ENCODE assay signal across 17 mouse cellular contexts in genomic region chr7:97621346-97621745, GRCm38 (mm10).
"Had no signal": no experiment of that assay in that cellular context is flagged by ENCODE, and none has a peak within 500 bp of the region (broad histone marks: within the 10 kb centered on the region; RNA-seq: fewer than 3 reads in every experiment).

No protein-coding gene starts in this region.

- H3K4me3 ChIP-seq: lung, embryonic 15.5 days; megakaryocyte, embryonic 14.5 days; midbrain, embryonic 13.5 days; midbrain, embryonic 15.5 days; neural tube, embryonic 12.5 days; stomach, embryonic 15.5 days had no signal

- H3K4me2 ChIP-seq: lung, embryonic 15.5 days; midbrain, embryonic 11.5 days; midbrain, embryonic 13.5 days; midbrain, embryonic 15.5 days; neural tube, embryonic 12.5 days; stomach, embryonic 15.5 days had no signal

- H3K9ac ChIP-seq: lung, embryonic 15.5 days; midbrain, embryonic 13.5 days; midbrain, embryonic 15.5 days; neural tube, embryonic 12.5 days; stomach, embryonic 15.5 days had no signal

- H3K4me1 ChIP-seq: lung, embryonic 15.5 days; midbrain, embryonic 15.5 days; neural tube, embryonic 12.5 days; stomach, embryonic 15.5 days had no signal

- H3K27me3 ChIP-seq: lung, embryonic 15.5 days; megakaryocyte, embryonic 14.5 days; midbrain, embryonic 13.5 days; midbrain, embryonic 15.5 days; neural tube, embryonic 12.5 days; stomach, embryonic 15.5 days had no signal

- H3K36me3 ChIP-seq: stomach, embryonic 15.5 days had no signal

- ATAC-seq: lung, postnatal 0 days; midbrain, embryonic 13.5 days; midbrain, embryonic 15.5 days had no signal

- DNase-seq: lung, adult 2 months; lung, postnatal 14 days; lung, postnatal 36 days; right cerebral cortex, postnatal 14 days; thymus, adult 2 months; thymus, postnatal 25 days; thymus, postnatal 4 days had no signal

- H3K9me3 ChIP-seq: lung, embryonic 15.5 days; megakaryocyte, embryonic 14.5 days; midbrain, embryonic 13.5 days; midbrain, embryonic 15.5 days; neural tube, embryonic 12.5 days; stomach, embryonic 15.5 days had no signal

- H3K27ac ChIP-seq: lung, embryonic 15.5 days; macrophage; midbrain, embryonic 13.5 days; midbrain, embryonic 15.5 days; neural tube, embryonic 12.5 days; stomach, embryonic 15.5 days; stomach, postnatal 0 days had no signal
